Mouse (Mus musculus) testis, adult 2 months (tissue): ENCODE results near the gene Clp1. TPM values are rescaled to one million over a fixed set of nuclear protein-coding genes. Genes with fewer than 3 reads are reported as not detected.
A peak's percentile ranks its signal among the peaks of the same experiment; 100 is the strongest.
"Not testable (repeated sequence)": the region's sequence is repeated elsewhere in the genome, so short reads cannot be mapped to it uniquely, and the experiment has no call there.

ENCODE experiments used
- H3K27ac ChIP-seq: fragments of 200-500 bp; 2 replicates; pipeline ENCODE4 v1.5.1; 2012; ENCODE audit warnings: low read depth, low read length; ENCODE audit not compliant: control insufficient read depth, insufficient read depth
- H3K27me3 ChIP-seq: fragments of 200-500 bp; 2 replicates; pipeline ENCODE4 v1.6.1; 2012; ENCODE audit warnings: mild to moderate bottlenecking, low read length, moderate library complexity; ENCODE audit not compliant: control insufficient read depth, insufficient read depth
- H3K36me3 ChIP-seq: fragments of 200-500 bp; 2 replicates; pipeline ENCODE4 v1.6.1; 2012; ENCODE audit warnings: mild to moderate bottlenecking, low read length; ENCODE audit not compliant: control insufficient read depth, insufficient read depth
- H3K4me1 ChIP-seq: fragments of 200-500 bp; 2 replicates; pipeline ENCODE4 v1.6.1; 2012; ENCODE audit warnings: low read length; ENCODE audit not compliant: control insufficient read depth, insufficient read depth
- H3K4me3 ChIP-seq: fragments of 200-500 bp; 2 replicates; pipeline ENCODE4 v1.5.1; 2012; ENCODE audit warnings: low read depth, mild to moderate bottlenecking, low read length, moderate library complexity, mixed read lengths; ENCODE audit not compliant: control insufficient read depth
- CTCF ChIP-seq: fragments of 200-500 bp; IDR thresholded peaks from 2 replicates; pipeline ENCODE4 v1.5.1; 2012; ENCODE audit warnings: low read depth, mild to moderate bottlenecking, inconsistent platforms, low read length, moderate library complexity; ENCODE audit not compliant: control insufficient read depth, insufficient read depth, insufficient replicate concordance
- POLR2A ChIP-seq: fragments of 200-500 bp; IDR thresholded peaks from 2 replicates; pipeline ENCODE4 v1.6.1; 2012; ENCODE audit warnings: low read depth, mild to moderate bottlenecking, inconsistent platforms, low read length, moderate library complexity; ENCODE audit not compliant: control insufficient read depth
- polyA plus RNA-seq: library from polyadenylated mRNA; depleted of rRNA; stranded (reverse); fragments of >200 nt; gene quantifications from 2 replicates; pipeline ENCODE4 v1.2.3, GENCODE M21; 2012

Clp1 gene
- polyA plus RNA-seq, 1 experiment, result 32.8 TPM

DNA sequence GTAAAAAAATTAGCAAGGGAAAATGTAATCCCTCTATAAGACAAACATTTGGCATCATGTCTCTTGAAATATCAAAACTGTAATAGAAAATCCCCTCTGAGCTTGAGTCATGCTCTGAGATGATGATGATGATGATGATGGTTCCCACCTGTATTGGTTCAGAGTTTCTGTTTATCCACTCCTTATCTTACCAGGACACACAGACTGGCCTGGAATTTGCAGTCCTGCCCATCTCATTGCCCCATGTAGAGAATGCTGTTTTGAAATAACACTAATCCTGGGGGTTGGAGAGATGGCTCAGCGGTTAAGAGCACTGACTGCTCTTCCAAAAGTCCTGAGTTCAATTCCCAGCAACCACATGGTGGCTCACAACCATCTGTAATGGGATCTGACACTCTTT, 5.2 kb upstream of the Clp1 start:
- Histone ChIP-seq H3K4me3 (no peak overlapping the region), H3K4me1 (peaks cover 14% of the 10 kb centered on the region), H3K27ac (no peak overlapping the region), H3K36me3 (no peaks in the 10 kb centered on the region), H3K27me3 (no peaks in the 10 kb centered on the region)
- TF ChIP-seq POLR2A, result no peak
- TF ChIP-seq CTCF, result no peak

DNA sequence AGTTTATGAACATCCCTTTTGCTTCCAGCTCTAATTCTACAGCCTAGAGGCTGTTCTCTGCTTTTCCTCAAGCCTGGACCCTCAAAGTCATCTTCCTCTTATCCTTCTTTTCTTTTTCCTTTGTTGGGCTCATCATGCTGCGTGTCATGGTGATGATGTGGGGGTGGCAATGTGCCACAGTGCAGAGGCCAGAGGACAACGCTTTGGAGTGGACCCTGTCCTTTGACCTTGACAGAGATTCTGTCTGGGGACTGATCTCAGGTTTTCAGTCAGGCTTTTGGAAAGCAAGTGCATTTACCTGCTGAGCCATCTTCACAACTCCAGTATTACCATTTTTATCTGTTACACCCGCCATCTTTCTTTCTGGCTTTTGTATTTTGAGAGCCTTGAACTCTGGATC, 4.1 kb upstream of the Clp1 start:
- H3K4me3 ChIP-seq, result no peak overlapping the region
- H3K27ac ChIP-seq, result no peak overlapping the region
- H3K4me1 ChIP-seq, result peaks cover 10% of the 10 kb centered on the region
- H3K27me3 ChIP-seq, result no peaks in the 10 kb centered on the region
- TF ChIP-seq CTCF (no peak), POLR2A (no peak)
- no peaks in the 10 kb centered on the region for H3K36me3 ChIP-seq

DNA sequence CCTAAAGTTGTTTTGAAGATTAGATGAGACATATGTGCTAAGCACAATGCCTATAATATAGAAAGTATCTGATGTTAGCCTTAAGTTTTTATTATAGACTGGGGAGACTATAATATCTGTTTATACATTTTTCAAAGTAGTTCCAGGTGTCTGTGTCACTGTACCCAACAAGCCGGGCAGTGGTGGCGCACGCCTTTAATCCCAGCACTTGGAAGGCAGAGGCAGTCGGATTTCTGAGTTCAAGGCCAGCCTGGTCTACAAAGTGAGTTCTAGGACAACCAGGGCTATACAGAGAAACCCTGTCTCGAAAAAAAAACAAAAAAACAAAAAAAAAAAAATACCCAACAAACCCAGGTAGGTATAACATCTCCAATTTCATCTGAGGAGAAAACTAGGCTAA, 1.0 kb upstream of the Clp1 start:
- not testable (repeated sequence) for H3K36me3 ChIP-seq, H3K27ac ChIP-seq, H3K27me3 ChIP-seq, H3K4me3 ChIP-seq, H3K4me1 ChIP-seq

DNA sequence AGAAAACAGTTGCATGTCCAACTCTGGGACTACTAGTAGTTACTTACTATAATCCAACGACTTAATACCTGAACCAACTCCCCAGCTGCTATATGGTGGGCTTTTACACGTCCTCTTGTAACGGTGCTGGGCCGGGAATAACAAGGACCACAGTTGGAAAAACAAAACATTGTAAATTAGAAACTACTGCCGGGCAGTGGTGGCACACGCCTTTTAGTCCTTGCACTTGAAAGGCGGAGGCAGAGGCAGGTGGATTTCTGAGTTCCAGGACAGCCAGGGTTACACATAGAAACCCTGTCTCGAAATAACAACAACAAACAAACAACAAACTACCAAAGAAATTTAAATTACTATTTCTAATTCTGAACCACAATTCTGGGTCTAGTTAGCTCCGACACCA, 434 bp downstream of the Clp1 start:
- Histone ChIP-seq H3K27ac (peak overlapping the region; percentile 67; the same call in 1 of the 2 replicates), H3K27me3 (no peaks in the 10 kb centered on the region), H3K4me3 (peak overlapping the region; percentile 85), H3K4me1 (no peaks in the 10 kb centered on the region), H3K36me3 (peaks cover 3% of the 10 kb centered on the region; the same call in 1 of the 2 replicates)
- TF ChIP-seq POLR2A, result no peak
- no peak for TF ChIP-seq CTCF

DNA sequence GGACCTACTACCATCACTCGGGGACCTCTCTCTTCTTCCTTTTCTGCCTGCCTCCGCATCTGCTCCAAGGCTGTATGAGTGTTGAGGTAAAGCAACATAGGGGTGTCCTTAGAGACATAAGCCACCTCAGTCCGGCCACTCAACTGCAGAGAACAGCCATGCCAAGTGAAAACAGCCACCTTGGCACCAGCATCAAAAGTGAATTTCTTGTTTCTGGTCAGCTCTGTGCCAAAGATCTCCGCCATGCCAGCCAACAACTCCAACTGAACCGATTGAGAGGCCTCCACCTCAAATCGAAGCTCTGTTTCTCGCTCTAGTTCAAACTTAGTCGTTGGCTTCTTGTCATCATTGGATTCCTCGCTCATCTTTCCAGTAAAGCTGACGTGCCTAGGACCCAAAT, 1.4 kb downstream of the Clp1 start:
- Histone ChIP-seq H3K36me3 (peaks cover 3% of the 10 kb centered on the region; the same call in 1 of the 2 replicates), H3K4me1 (no peaks in the 10 kb centered on the region), H3K27me3 (no peaks in the 10 kb centered on the region), H3K27ac (peak overlapping the region; percentile 40; the same call in 1 of the 2 replicates), H3K4me3 (peak overlapping the region; percentile 85)
- TF ChIP-seq CTCF (no peak), POLR2A (no peak)

DNA sequence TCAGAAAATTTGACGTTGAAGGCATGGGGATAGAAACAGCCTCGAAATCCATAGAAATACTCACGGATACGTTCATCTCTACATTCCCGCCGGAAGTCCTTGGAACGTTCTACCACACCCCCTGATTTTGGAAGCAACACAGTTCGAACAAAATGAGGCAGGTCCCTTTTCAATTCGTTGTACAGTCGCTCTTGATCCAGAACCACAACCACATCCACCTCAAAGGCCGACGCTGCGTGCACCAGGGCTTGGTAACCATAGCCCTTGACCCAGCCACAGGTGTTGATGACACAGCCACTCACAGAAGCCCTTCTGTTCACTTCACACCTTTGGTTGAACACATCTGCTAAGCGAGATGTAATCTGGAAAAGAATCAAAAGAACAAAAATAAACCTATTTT, 3.3 kb downstream of the Clp1 start:
- Histone ChIP-seq H3K4me1 (no peaks in the 10 kb centered on the region), H3K4me3 (peak overlapping the region; percentile 65), H3K27ac (no peak overlapping the region), H3K27me3 (no peaks in the 10 kb centered on the region), H3K36me3 (peaks cover 3% of the 10 kb centered on the region; the same call in 1 of the 2 replicates)
- TF ChIP-seq POLR2A, result no peak
- no peak for TF ChIP-seq CTCF

DNA sequence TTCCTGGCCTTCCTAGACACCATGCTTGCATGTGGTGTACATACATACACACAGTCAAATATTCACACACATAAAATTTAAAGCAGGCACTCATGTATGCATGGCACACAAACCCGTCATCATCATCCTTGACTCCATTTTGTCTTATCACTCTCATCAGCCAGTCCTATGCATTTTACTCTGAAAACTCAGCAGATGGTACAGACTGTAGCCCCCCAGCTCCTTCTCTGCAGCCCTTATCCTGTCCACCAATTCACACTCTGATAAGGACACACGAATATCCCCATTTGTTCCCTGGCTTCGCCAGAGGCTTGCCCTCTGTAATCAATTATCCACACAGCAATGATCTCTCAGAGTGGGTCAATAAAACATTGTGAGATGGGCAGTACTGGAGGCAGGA, 6.0 kb downstream of the Clp1 start:
- H3K27me3 ChIP-seq, result no peaks in the 10 kb centered on the region
- TF ChIP-seq CTCF (no peak), POLR2A (no peak)
- H3K4me3 ChIP-seq, result no peak overlapping the region
- peaks cover 2% of the 10 kb centered on the region; the same call in 1 of the 2 replicates for H3K4me1 ChIP-seq
- H3K36me3 ChIP-seq, result peaks cover 3% of the 10 kb centered on the region; the same call in 1 of the 2 replicates
- no peak overlapping the region for H3K27ac ChIP-seq

DNA sequence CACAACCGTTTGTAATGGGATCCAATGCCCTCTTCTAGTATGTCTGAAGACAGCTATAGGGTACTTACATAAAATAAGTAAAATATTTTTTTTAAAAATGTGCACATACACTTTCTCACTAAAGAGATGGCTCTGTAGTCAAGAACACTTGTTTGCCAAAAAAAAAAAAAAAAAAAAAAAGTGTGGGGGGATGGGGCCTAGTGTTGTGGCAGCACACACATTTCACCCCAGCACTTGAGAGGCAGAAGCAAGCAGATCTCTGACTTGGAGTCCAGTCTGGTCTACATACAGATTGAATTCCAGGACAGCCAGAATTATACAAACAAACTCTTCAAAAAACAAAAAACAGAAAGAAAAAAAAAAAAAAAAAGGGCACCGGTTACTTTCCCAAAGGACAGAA, 6.4 kb downstream of the Clp1 start:
- H3K36me3 ChIP-seq, result peaks cover 2% of the 10 kb centered on the region; the same call in 1 of the 2 replicates
- peaks cover 2% of the 10 kb centered on the region; the same call in 1 of the 2 replicates for H3K4me1 ChIP-seq
- TF ChIP-seq POLR2A (no peak), CTCF (no peak)
- no peak overlapping the region for H3K4me3 ChIP-seq
- no peak overlapping the region for H3K27ac ChIP-seq
- H3K27me3 ChIP-seq, result no peaks in the 10 kb centered on the region
